In the genomic region with DNA sequence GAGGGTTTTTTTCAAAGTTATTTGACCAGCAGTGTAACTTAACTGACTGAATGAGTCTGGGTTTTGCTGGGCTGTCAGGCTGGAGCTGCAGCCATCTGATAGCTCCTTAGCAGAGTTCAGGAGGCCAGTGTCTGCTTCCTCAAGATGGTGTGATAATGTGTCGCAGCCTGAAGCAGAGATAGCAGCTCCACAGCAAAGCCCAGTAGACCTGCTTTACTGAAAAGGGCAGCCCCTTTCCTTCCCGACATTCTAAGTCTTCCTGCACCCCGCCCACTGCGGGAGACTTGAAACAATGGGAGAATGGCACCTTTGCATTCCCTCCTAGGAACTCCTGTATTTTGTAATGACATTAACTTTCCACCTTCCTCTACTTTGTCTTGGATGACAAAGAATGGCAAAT, we compare ENCODE assay signal across 11 mouse cellular contexts. TPM values are rescaled to one million over a fixed set of nuclear protein-coding genes. Genes with fewer than 3 reads are reported as not detected.
A peak's percentile ranks its signal among the peaks of the same experiment; 100 is the strongest.
DNase-seq lines count a peak whose midpoint lies in the region; ATAC-seq lines count a peak whose summit lies in the region.
"Had no signal": no experiment of that assay in that cellular context is flagged by ENCODE, and none has a peak within 500 bp of the region (broad histone marks: within the 10 kb centered on the region; RNA-seq: fewer than 3 reads in every experiment).

No protein-coding gene starts in this region.

- H3K36me3 ChIP-seq in kidney, embryonic 16.5 days (ENCODE audit: insufficient read depth, low read length), result no peaks in the 10 kb centered on the region
- H3K36me3 ChIP-seq in midbrain, embryonic 14.5 days (ENCODE audit: control insufficient read depth, insufficient read depth, low read length), result no peaks in the 10 kb centered on the region
- H3K36me3 ChIP-seq: midbrain, embryonic 12.5 days had no signal

- peak; percentile 42 for DNase-seq in adrenal gland, adult 8-10 months
- DNase-seq in adrenal gland, postnatal 25 days, result no peak
- DNase-seq in heart, adult 18-20 months, result peak; percentile 59 to 80
- DNase-seq in lung, postnatal 36 days, result peak; percentile 77
- DNase-seq in thymus, postnatal 14 days, result no peak
- no peak for DNase-seq in adipocyte (ENCODE audit: low spot score)
- DNase-seq in midbrain, embryonic 14.5 days, result no peak
- DNase-seq: retina, postnatal 1 day had no signal

- no peak overlapping the region for H3K4me3 ChIP-seq in kidney, embryonic 16.5 days (ENCODE audit: low read length)
- no peak overlapping the region for H3K4me3 ChIP-seq in midbrain, embryonic 14.5 days (replicated peaks; ENCODE audit: low read depth, low read length)
- H3K4me3 ChIP-seq: erythroblast, embryonic 14.5 days; midbrain, embryonic 12.5 days had no signal

- ATAC-seq in kidney, embryonic 16.5 days (ENCODE audit: low FRiP score, low TSS enrichment), result 0 out of 2 replicates have a peak, but pooled peaks have one; percentile 35
- ATAC-seq in midbrain, embryonic 14.5 days (ENCODE audit: low FRiP score, low TSS enrichment), result no peak

- H3K27ac ChIP-seq in kidney, embryonic 16.5 days (ENCODE audit: low read length), result peak overlapping the region; percentile 69
- H3K27ac ChIP-seq in midbrain, embryonic 14.5 days (replicated peaks; ENCODE audit: low read depth, low read length), result no peak overlapping the region
- H3K27ac ChIP-seq: midbrain, embryonic 12.5 days had no signal

- no peaks in the 10 kb centered on the region for H3K9me3 ChIP-seq in kidney, embryonic 16.5 days (ENCODE audit: low read length)
- no peaks in the 10 kb centered on the region for H3K9me3 ChIP-seq in midbrain, embryonic 14.5 days (ENCODE audit: control insufficient read depth, low read length)
- H3K9me3 ChIP-seq: midbrain, embryonic 12.5 days had no signal

- H3K4me1 ChIP-seq in kidney, embryonic 16.5 days (ENCODE audit: insufficient read depth, low read length), result no peaks in the 10 kb centered on the region
- no peaks in the 10 kb centered on the region for H3K4me1 ChIP-seq in midbrain, embryonic 14.5 days (ENCODE audit: control insufficient read depth, insufficient read depth, low read length)
- H3K4me1 ChIP-seq: midbrain, embryonic 12.5 days had no signal

- H3K27me3 ChIP-seq in kidney, embryonic 16.5 days (ENCODE audit: insufficient read depth, low read length), result no peaks in the 10 kb centered on the region
- no peaks in the 10 kb centered on the region for H3K27me3 ChIP-seq in midbrain, embryonic 14.5 days (ENCODE audit: control insufficient read depth, insufficient read depth, low read length)
- H3K27me3 ChIP-seq: midbrain, embryonic 12.5 days had no signal

- no peak overlapping the region for H3K9ac ChIP-seq in kidney, embryonic 16.5 days (replicated peaks; ENCODE audit: low read length)
- H3K9ac ChIP-seq in midbrain, embryonic 14.5 days (replicated peaks; ENCODE audit: low read length), result no peak overlapping the region
- H3K9ac ChIP-seq: midbrain, embryonic 12.5 days had no signal

- H3K4me2 ChIP-seq in kidney, embryonic 16.5 days (replicated peaks; ENCODE audit: low read depth, low read length), result no peak overlapping the region
- no peak overlapping the region for H3K4me2 ChIP-seq in midbrain, embryonic 14.5 days (ENCODE audit: low read length)
- H3K4me2 ChIP-seq: midbrain, embryonic 12.5 days had no signal

- 57% methylated on average over 4 of the region's 4 CpGs for WGBS in kidney, embryonic 16.5 days
- WGBS in midbrain, embryonic 14.5 days, result 76% methylated on average over 4 of the region's 4 CpGs

RNA-seq across cellular contexts. Expression of a gene that starts 24.9 kb away (rescaled TPM):
- 10 to 100 TPM; 27.5 to 34.8 (median 31.5) TPM for total RNA-seq in adrenal gland, adult 8-10 months (2022)
- total RNA-seq in adrenal gland, postnatal 25 days (2021), result 19.6 and 20.3 TPM in 2 replicates
- 10 to 100 TPM; 21.1 to 22.2 TPM for total RNA-seq in heart, adult 18-20 months (2021)
- 6.6 and 8.9 TPM in 2 replicates for polyA plus RNA-seq in kidney, embryonic 16.5 days (2015; fragmentation: Nextera tagmentation; extraction: Ambion mirVana)
- polyA plus RNA-seq in midbrain, embryonic 14.5 days (2014; fragmentation: Nextera tagmentation; extraction: Ambion mirVana), result 5.4 and 9.2 TPM in 2 replicates

RNA-seq across cellular contexts. Expression of a gene that starts 25.1 kb away (rescaled TPM):
- total RNA-seq in adrenal gland, adult 8-10 months (2022), result 10 to 100 TPM in 2 of 4 experiments, 1 to 10 TPM in 2; 6.8 to 12.1 (median 8.9) TPM
- total RNA-seq in adrenal gland, postnatal 25 days (2021), result 6.7 and 8.4 TPM in 2 replicates
- 1 to 10 TPM; 7.1 to 7.2 TPM for total RNA-seq in heart, adult 18-20 months (2021)
- 11.5 and 12.2 TPM in 2 replicates for polyA plus RNA-seq in kidney, embryonic 16.5 days (2015; fragmentation: Nextera tagmentation; extraction: Ambion mirVana)
- polyA plus RNA-seq in midbrain, embryonic 14.5 days (2014; fragmentation: Nextera tagmentation; extraction: Ambion mirVana), result 12.5 and 13.7 TPM in 2 replicates

RNA-seq across cellular contexts. Expression of a gene that starts 48.8 kb away (rescaled TPM):
- total RNA-seq in adrenal gland, adult 8-10 months (2022), result 10 to 100 TPM; 12.2 to 36.5 (median 16.9) TPM
- 21.0 and 30.4 TPM in 2 replicates for total RNA-seq in adrenal gland, postnatal 25 days (2021)
- 1 to 10 TPM; 6.4 to 7.9 TPM for total RNA-seq in heart, adult 18-20 months (2021)
- 58.9 and 60.4 TPM in 2 replicates for polyA plus RNA-seq in kidney, embryonic 16.5 days (2015; fragmentation: Nextera tagmentation; extraction: Ambion mirVana)
- 45.2 and 57.8 TPM in 2 replicates for polyA plus RNA-seq in midbrain, embryonic 14.5 days (2014; fragmentation: Nextera tagmentation; extraction: Ambion mirVana)

Comparison
In these comparisons a context has a peak if more than half of its experiments do, and no peak if none do; other contexts are left out.
1. DNase-seq: peak in adrenal gland, adult 8-10 months (single experiment), heart, adult 18-20 months (2 of 2) and lung, postnatal 36 days (single experiment); none in adrenal gland, postnatal 25 days (single experiment), thymus, postnatal 14 days (single experiment), adipocyte (single experiment) and midbrain, embryonic 14.5 days (single experiment).